Mouse (Mus musculus) urinary bladder, postnatal 14 days (tissue): ENCODE results near the gene Stub1.
"Not testable (repeated sequence)": the region's sequence is repeated elsewhere in the genome, so short reads cannot be mapped to it uniquely, and the experiment has no call there.

Experiments used
- DNase-seq: peaks from one replicate; pipeline ENCODE4 v3.0.0; 2021; ENCODE audit warnings: low spot score

The Stub1 gene

DNA sequence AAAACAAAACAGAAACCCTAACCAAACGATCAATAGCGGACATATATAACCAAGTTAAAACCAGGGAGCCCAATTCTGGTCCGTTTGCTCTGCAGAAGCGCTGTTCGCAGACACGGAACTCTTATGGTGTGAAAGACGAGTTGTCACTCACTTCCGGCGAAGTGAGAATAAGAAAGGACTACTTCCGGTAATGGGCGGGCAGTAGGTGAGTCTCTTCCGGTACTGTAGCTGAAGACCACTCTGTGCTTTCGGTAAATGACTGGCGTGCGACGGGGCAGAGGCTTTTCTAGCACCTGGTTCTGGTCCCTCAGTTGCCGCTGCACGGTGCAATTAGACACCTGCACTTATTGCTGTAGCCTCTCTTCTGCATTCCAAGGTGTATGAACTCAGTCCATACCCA is 9.8 kb downstream of the Stub1 start, which contains the start of gene Wdr24:
Gene Wdr24 (plus strand): TSS at position 176 of the 400 bp plus-strand sequence.
- DNase-seq = peak; percentile 76

- DNase-seq = no peak
These were observed 14.1 kb downstream of the Stub1 start for GRCm38 (mm10) chr17:25818851-25819780.

DNA sequence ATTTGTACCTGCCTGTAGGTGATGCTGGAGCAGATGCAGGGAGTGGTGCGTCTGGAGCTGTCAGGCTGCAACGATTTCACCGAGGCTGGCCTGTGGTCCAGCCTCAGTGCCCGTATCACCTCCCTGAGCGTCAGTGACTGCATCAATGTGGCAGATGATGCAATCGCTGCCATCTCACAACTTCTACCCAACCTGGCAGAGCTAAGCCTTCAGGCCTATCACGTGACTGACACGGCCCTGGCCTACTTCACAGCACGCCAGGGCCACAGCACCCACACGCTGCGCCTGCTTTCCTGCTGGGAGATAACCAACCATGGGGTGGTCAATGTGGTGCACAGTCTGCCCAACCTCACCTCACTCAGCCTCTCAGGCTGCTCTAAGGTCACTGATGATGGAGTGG is 15.5 kb downstream of the Stub1 start:
- no peak for DNase-seq

DNA sequence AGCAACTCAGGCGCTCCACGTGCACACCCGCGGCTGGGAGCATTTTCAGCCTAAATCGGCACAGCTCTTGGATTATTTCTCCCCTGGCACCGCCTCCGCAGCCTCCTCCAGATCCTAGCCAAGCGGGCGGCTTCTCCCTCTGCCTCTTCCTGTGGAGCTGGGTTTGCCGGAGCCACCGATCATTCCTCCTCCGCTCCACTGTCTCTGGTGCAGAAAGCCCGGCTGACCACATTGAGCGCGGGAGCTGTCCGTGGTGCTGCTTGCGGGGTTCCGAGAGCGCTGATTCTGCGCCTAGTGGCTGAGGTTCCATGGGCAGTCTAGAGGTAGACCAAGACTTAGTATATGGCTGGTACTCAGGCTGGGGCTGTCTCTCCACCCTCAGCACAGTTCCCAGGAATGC is 19.7 kb downstream of the Stub1 start:
- DNase-seq = peak; percentile 87

GRCm38 (mm10) chr17:25810890-25811289 is 22.3 kb downstream of the Stub1 start:
- DNase-seq = no peak

GRCm38 (mm10) chr17:25809606-25810340 is 23.4 kb downstream of the Stub1 start:
- DNase-seq = no peak

DNA sequence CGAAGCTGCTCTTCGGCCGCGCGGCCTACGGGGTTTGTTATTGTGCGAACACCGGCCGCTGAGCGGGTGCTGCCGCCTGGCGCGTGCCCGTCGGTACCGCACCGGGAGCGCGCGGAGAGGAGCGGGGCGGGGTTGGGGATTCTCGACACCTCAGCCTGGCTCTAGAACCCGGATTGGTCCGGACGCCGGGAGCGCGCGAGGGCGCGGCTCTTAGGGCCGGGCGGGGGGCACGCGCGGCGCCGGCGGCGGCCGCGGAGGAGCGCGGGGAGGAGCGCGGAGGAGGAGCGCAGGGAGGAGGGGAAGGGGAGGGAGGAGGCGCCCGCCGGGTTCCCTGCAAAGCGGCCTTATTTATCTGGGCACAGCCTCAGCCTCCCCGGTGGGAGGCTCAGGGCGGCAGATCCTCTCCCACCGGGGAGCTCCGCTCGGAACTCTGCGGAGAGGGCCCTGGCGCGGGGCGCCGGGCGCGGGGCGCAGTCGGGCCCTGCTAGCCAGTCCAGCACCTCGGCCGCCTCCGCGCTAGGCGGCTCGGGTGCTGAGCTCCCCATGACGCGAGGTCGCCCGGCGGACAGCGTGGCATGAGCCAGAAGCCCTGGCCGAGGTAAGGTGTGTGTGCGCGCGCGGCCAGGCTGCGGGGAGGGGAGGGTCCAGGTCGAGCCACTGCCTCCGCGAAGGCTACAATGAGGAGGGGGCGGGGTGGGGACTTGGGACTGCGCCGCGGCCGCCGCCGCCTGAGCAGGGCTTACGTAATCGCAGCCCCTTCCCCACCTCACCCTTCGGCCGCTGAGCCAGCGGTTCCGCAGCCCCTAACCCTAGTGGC is 24.2 kb downstream of the Stub1 start, which contains the start of gene Fbxl16:
Gene Fbxl16 (plus strand): TSS at position 297 of the 817 bp plus-strand sequence.
- peak; percentile 70 for DNase-seq

DNA sequence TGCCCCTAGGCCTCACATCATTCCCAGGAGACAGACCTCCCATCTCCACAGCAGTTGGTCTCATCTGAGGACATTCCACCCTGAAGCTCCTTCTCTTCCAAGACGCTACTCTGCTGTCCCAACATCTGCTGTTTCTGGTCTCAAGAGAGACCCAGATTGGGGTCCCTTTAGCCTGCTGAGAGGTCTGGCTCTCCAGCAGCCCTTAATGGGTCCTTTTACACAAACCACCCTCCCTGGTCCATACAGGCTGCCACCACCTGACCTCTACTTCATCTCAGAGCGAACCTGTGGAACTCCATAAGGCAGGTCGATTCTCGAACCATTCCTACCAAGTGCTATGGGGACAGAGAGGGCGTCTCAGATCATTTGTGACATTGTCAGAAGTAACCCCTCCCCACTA is 25.2 kb downstream of the Stub1 start:
- no peak for DNase-seq

DNA sequence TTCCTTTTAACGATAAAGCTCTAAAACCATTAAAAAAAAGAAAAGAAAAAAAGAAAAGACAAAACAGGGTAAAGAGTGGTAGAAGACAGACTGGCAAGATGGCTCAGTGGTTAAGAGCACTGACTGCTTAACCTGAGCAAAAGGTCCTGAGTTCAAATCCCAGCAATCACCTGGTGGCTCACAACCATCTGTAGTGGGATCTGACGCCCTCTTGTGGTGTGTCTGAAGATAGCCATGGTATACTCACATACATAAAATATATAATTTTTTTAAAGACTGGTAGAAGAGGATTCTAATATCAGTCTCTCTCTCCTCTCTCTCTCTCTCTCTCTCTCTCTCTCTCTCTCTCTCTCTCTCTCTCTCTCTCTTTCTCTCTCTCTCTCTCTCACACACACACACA is 25.8 kb downstream of the Stub1 start:
- not testable (repeated sequence) for DNase-seq

GRCm38 (mm10) chr17:25806507-25806906 is 26.7 kb downstream of the Stub1 start:
- no peak for DNase-seq

DNA sequence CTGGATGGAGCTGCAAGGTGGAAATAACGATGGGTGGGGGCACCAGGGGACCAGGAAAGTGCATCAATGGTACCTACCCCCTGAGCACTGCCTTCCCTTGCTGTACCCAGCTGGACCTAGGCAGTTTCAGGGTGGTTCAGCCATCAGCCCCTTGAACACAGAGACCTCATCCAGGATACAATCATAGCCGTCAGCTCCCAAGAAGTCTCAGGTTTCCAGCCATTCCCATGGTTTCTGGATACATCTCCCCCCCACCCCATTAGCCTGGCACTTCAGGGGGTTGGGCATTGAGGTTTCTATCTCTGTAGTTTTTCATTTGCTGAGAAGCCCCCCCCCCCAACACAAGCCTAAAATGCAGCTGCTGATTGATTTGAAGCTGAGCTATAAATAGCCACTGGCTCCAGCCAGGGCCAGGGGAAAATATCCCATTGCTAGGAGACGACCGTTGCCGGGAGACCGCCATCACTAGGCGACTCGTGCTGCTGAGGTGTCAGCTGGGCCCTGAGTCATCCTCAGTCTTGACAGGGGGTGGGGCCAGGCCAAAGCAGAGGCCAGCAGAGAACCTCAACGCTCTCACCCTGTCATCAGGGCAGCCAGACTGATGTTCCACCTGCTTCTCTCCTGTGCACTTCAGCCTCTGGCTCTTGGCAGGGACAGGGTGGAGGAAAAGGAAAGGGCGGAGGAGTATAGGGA is 30.2 kb downstream of the Stub1 start:
- no peak for DNase-seq

DNA sequence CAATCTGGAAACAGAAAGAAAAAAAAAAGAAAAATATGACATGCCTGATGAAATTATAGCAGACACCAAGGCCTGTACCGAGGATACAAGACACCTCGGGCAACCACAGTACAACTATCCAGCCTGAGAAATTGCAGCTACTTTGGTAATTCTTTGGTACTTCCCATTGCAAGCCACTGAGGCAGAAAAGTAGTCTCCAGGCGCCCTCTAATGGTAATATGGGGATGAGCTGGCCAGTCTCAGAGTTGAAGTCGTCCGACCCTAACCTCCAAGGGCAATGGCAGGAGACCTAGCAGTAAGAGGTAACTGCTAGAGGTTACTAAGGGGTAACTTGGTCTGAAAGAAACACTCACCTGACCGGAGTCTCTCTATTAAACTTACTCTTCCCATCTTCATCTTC is 32.2 kb downstream of the Stub1 start:
- peak; percentile 62 for DNase-seq

- DNase-seq = peak; percentile 85
These were observed 36.2 kb downstream of the Stub1 start, which contains the start of gene Metrn for GRCm38 (mm10) chr17:25796951-25797369. Gene Metrn, minus strand, starts transcription at chr17:25797136.

GRCm38 (mm10) chr17:25796211-25796771 is 36.9 kb downstream of the Stub1 start:
- no peak for DNase-seq

GRCm38 (mm10) chr17:25795609-25796092 is 37.6 kb downstream of the Stub1 start, which contains the start of gene AC134908.4:
Gene AC134908.4, minus strand, starts transcription at chr17:25795659.
- DNase-seq = no peak

GRCm38 (mm10) chr17:25794998-25795397 is 38.2 kb downstream of the Stub1 start:
- no peak for DNase-seq

- DNase-seq = no peak
These were observed 39.0 kb downstream of the Stub1 start for GRCm38 (mm10) chr17:25794197-25794596.

DNA sequence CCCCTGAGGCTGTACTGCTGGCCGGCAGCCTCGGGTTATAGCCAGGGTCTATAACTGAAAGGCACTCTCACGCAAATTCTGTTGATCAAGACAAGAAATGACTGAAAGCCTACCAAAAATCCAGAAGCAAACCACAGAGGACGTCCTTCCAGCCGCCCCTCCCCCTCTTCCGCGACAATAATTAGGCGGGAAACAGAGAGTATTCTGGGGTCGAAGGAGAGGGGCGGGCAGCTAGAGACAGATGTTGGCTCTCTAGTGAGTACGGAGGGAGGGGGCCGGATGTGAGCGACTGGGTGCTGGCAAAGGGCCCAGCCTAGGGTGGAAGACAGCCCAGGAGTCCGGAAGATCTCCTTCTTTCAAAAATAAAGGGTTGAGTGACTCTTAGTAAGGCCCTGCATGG is 40.6 kb downstream of the Stub1 start, which contains the start of gene Fam173a:
Gene Fam173a (minus strand): TSS at position 287 of the 400 bp plus-strand sequence.
- peak; percentile 73 for DNase-seq

DNA sequence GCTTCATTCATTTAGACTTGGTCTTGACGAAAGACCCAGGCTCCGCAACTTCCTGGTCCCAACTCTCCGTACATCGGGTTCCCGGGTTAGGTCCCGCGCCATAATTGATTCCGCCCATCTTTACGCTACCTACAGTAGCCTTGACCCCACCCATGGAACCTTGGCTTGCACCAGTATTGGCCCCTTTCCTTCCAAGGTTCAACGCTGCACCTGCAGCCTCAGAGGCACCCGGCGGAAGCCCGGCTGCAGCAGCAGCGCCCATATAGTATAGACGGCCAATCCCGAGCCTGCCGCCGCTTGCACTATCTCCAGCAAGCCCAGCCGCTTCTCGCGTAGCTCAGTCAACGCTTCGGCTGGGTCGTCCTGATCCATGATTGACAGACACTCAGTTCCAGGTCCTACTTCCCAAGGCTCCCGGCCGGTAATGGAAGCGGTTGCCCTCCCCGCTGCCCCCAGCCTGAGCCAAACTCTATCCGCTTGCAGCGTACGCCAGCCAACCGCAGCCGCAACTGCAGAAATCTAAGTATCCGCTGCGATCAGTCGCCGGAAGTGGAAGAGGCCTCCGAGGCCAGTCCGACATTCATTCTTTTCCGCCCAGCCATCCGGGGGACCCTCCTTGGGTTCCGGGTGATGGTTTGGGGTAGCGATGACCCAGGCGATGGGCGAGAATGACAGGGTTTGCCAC is 41.2 kb downstream of the Stub1 start:
- peak; percentile 83 for DNase-seq

GRCm38 (mm10) chr17:25791320-25791842 is 41.8 kb downstream of the Stub1 start:
- DNase-seq = no peak
